Mouse (Mus musculus) forebrain, embryonic 14.5 days (tissue): ENCODE measurements at regions not wholly inside any gene's neighbourhood (a gene's known extent, or its start where the extent isn't known, plus 50 kb on each side); places are given as distances from the start of the nearest gene placed in this dataset.
A peak's percentile ranks its signal among the peaks of the same experiment; 100 is the strongest.

ENCODE experiments used
- ATAC-seq: fragments of 200-750 bp; cut with Nextera tagmentation; 2 replicates; pipeline ENCODE4 v1.8.0; 2017; ENCODE audit warnings: mild to moderate bottlenecking, moderate library complexity
- DNase-seq: peaks from one replicate; pipeline ENCODE4 v3.0.0-alpha.2; 2015; ENCODE audit warnings: low spot score
- H3K27ac ChIP-seq: fragments of 300-500 bp; sonication (generic); 2 replicates; pipeline ENCODE4 v1.5.1; 2014; ENCODE audit warnings: low read depth, mild to moderate bottlenecking, control low read depth, low read length, moderate library complexity
- H3K27me3 ChIP-seq: fragments of 300-500 bp; sonication (generic); replicated peaks from 2 replicates; pipeline ENCODE4 v1.6.1; 2014; ENCODE audit warnings: low read length, control low read depth, mixed read lengths; ENCODE audit not compliant: control insufficient read depth, insufficient read depth
- H3K36me3 ChIP-seq: fragments of 300-500 bp; sonication (generic); 2 replicates; pipeline ENCODE4 v1.6.1; 2014; ENCODE audit warnings: low read length, control low read depth; ENCODE audit not compliant: control insufficient read depth, insufficient read depth
- H3K4me1 ChIP-seq: fragments of 300-500 bp; sonication (generic); 2 replicates; pipeline ENCODE4 v1.6.1; 2014; ENCODE audit warnings: antibody characterized with exemption, low read length, control low read depth; ENCODE audit not compliant: control insufficient read depth, insufficient read depth
- H3K4me2 ChIP-seq: fragments of 300-500 bp; sonication (generic); 2 replicates; pipeline ENCODE4 v1.6.1; 2014; ENCODE audit warnings: mild to moderate bottlenecking, control low read depth, low read length
- H3K4me3 ChIP-seq: fragments of 300-500 bp; sonication (generic); 2 replicates; pipeline ENCODE4 v1.5.1; 2014; ENCODE audit warnings: low read depth, low read length, control low read depth
- H3K9ac ChIP-seq: fragments of 300-500 bp; sonication (generic); 2 replicates; pipeline ENCODE4 v1.6.1; 2014; ENCODE audit warnings: mild to moderate bottlenecking, low read length, control low read depth, moderate library complexity
- H3K9me3 ChIP-seq: fragments of 300-500 bp; sonication (generic); replicated peaks from 2 replicates; pipeline ENCODE4 v1.6.1; 2016; ENCODE audit warnings: low read length, control low read depth, mixed read lengths; ENCODE audit not compliant: control insufficient read depth
- WGBS: fragments of 180-500 bp; shearing (Covaris S2); extraction: QIAGEN DNeasy Blood & Tissue Kit; methylation state at CpG from one replicate; pipeline ENCODE4 v1.1.7; 2014; 5-methylcytosine and 5-hydroxymethylcytosine counted together

GRCm38 (mm10) chr1:90283912-90284636 is 80.3 kb downstream of the Ackr3 start:
- H3K9ac ChIP-seq, result no peak overlapping the region
- ATAC-seq, result no peak; the same call in 1 of the 2 replicates
- no peaks in the 10 kb centered on the region for H3K27me3 ChIP-seq
- H3K27ac ChIP-seq, result no peak overlapping the region; the same call in 1 of the 2 replicates
- no peak overlapping the region for H3K4me3 ChIP-seq
- no peaks in the 10 kb centered on the region for H3K9me3 ChIP-seq
- peak; percentile 77 for DNase-seq
- H3K36me3 ChIP-seq, result no peaks in the 10 kb centered on the region
- 60% methylated on average over 6 of the region's 6 CpGs for WGBS
- peaks cover 27% of the 10 kb centered on the region for H3K4me1 ChIP-seq
- no peak overlapping the region for H3K4me2 ChIP-seq

- 40% methylated on average over 4 of the region's 4 CpGs for WGBS
- H3K4me2 ChIP-seq, result no peak overlapping the region
- no peaks in the 10 kb centered on the region for H3K27me3 ChIP-seq
- H3K4me3 ChIP-seq, result no peak overlapping the region
- no peaks in the 10 kb centered on the region for H3K9me3 ChIP-seq
- H3K4me1 ChIP-seq, result peaks cover 30% of the 10 kb centered on the region
- no peaks in the 10 kb centered on the region for H3K36me3 ChIP-seq
- ATAC-seq, result no peak
- no peak overlapping the region for H3K9ac ChIP-seq
- peak overlapping the region; percentile 21; the same call in 1 of the 2 replicates for H3K27ac ChIP-seq
- no peak for DNase-seq
Measured at GRCm38 (mm10) chr1:90285318-90285717, 81.5 kb downstream of the Ackr3 start.

- Histone ChIP-seq H3K9me3 (no peaks in the 10 kb centered on the region), H3K4me1 (peaks cover 30% of the 10 kb centered on the region), H3K27ac (no peak overlapping the region), H3K9ac (no peak overlapping the region), H3K36me3 (no peaks in the 10 kb centered on the region), H3K4me3 (no peak overlapping the region), H3K4me2 (no peak overlapping the region), H3K27me3 (no peaks in the 10 kb centered on the region)
- DNase-seq, result no peak
- ATAC-seq, result no peak
- 91% methylated on average over 3 of the region's 3 CpGs for WGBS
Measured at GRCm38 (mm10) chr1:90287251-90287650, 83.5 kb downstream of the Ackr3 start.

- DNase-seq, result no peak
- no peak overlapping the region for H3K9ac ChIP-seq
Measured at GRCm38 (mm10) chr1:90288892-90289731, 85.3 kb downstream of the Ackr3 start.

GRCm38 (mm10) chr1:90289732-90290215 is 86.0 kb downstream of the Ackr3 start:
- Histone ChIP-seq H3K9me3 (no peaks in the 10 kb centered on the region), H3K4me1 (peaks cover 17% of the 10 kb centered on the region), H3K4me2 (no peak overlapping the region), H3K36me3 (no peaks in the 10 kb centered on the region), H3K4me3 (no peak overlapping the region), H3K9ac (no peak overlapping the region), H3K27ac (no peak overlapping the region), H3K27me3 (no peaks in the 10 kb centered on the region)
- ATAC-seq, result no peak; the same call in 1 of the 2 replicates
- no peak for DNase-seq
- WGBS, result 30% methylated on average over 6 of the region's 6 CpGs

More at GRCm38 (mm10) chr1:90288892-90289731, 85.3 kb downstream of the Ackr3 start:
- H3K4me2 ChIP-seq, result no peak overlapping the region
- no peak for ATAC-seq
- H3K4me3 ChIP-seq, result no peak overlapping the region
- peaks cover 21% of the 10 kb centered on the region for H3K4me1 ChIP-seq
- no peaks in the 10 kb centered on the region for H3K36me3 ChIP-seq
- H3K27ac ChIP-seq, result no peak overlapping the region
- no peaks in the 10 kb centered on the region for H3K9me3 ChIP-seq
- H3K27me3 ChIP-seq, result no peaks in the 10 kb centered on the region
- 63% methylated on average over 8 of the region's 8 CpGs for WGBS

- H3K4me3 ChIP-seq, result no peak overlapping the region
- H3K27me3 ChIP-seq, result no peaks in the 10 kb centered on the region
- peaks cover 8% of the 10 kb centered on the region; the same call in 1 of the 2 replicates for H3K4me1 ChIP-seq
- no peak overlapping the region for H3K9ac ChIP-seq
- no peak overlapping the region for H3K27ac ChIP-seq
- H3K4me2 ChIP-seq, result no peak overlapping the region
- 39% methylated on average over 7 of the region's 7 CpGs for WGBS
- no peaks in the 10 kb centered on the region for H3K9me3 ChIP-seq
- ATAC-seq (no peak), DNase-seq (no peak)
- H3K36me3 ChIP-seq, result no peaks in the 10 kb centered on the region
Measured at GRCm38 (mm10) chr1:90290428-90291197, 86.8 kb downstream of the Ackr3 start.

- WGBS, result 81% methylated on average over 1 of the region's 1 CpGs
- peaks cover 5% of the 10 kb centered on the region; the same call in 1 of the 2 replicates for H3K4me1 ChIP-seq
- H3K27ac ChIP-seq, result no peak overlapping the region
- no peak overlapping the region for H3K4me2 ChIP-seq
- H3K9me3 ChIP-seq, result no peaks in the 10 kb centered on the region
- H3K36me3 ChIP-seq, result no peaks in the 10 kb centered on the region
- no peak overlapping the region for H3K4me3 ChIP-seq
- H3K27me3 ChIP-seq, result no peaks in the 10 kb centered on the region
- no peak overlapping the region for H3K9ac ChIP-seq
- DNase-seq (no peak), ATAC-seq (no peak)
Measured at GRCm38 (mm10) chr1:90291256-90291655, 87.5 kb downstream of the Ackr3 start.

- H3K4me2 ChIP-seq, result no peak overlapping the region
- no peak overlapping the region for H3K9ac ChIP-seq
- WGBS, result 87% methylated on average over 5 of the region's 5 CpGs
- H3K36me3 ChIP-seq, result no peaks in the 10 kb centered on the region
- no peaks in the 10 kb centered on the region for H3K27me3 ChIP-seq
- H3K9me3 ChIP-seq, result no peaks in the 10 kb centered on the region
- ATAC-seq (no peak), DNase-seq (no peak)
- no peak overlapping the region for H3K27ac ChIP-seq
- no peaks in the 10 kb centered on the region for H3K4me1 ChIP-seq
- no peak overlapping the region for H3K4me3 ChIP-seq
Measured at GRCm38 (mm10) chr1:90297751-90298150, 94.0 kb downstream of the Ackr3 start.
